Mouse (Mus musculus) G1E-ER4 (cell line): ENCODE results near the gene Gm20715. TPM values are rescaled to one million over a fixed set of nuclear protein-coding genes. Genes with fewer than 3 reads are reported as not detected.

ENCODE experiments used
- GATA1 ChIP-seq: IDR thresholded peaks from one replicate; pipeline ENCODE4 v1.8.0; 2012; ENCODE audit warnings: low read length, inconsistent platforms
- polyA plus RNA-seq: library from polyadenylated mRNA; stranded (reverse); fragments of >175 nt; gene quantifications from 2 replicates; pipeline ENCODE4 v1.2.3, GENCODE M21; 2012

Gene Gm20715
- not detected in 2 replicates for polyA plus RNA-seq

DNA sequence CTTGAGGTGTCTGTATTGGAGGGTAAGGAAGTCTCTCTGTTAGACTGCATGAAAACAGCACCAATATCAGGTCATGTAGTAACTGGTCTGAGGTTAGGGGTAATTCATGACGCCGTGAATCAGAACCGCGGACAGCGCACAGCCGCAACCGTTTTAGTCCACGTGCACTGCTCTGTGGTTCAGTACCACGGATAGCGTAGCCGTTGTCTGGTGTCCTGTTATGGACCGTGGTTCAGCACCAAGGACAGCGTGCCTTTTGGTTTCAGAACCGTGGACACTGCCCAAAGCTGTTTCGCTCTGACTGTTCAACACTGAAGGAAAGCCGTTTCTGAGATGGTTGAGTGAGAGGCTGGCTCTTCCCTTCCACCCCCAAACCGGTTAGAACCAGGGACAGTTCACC is at the start of gene Gm20715:
Gene Gm20715, plus strand, starts transcription at position 235 of the 400 bp plus-strand sequence.
- no peak for TF ChIP-seq GATA1

DNA sequence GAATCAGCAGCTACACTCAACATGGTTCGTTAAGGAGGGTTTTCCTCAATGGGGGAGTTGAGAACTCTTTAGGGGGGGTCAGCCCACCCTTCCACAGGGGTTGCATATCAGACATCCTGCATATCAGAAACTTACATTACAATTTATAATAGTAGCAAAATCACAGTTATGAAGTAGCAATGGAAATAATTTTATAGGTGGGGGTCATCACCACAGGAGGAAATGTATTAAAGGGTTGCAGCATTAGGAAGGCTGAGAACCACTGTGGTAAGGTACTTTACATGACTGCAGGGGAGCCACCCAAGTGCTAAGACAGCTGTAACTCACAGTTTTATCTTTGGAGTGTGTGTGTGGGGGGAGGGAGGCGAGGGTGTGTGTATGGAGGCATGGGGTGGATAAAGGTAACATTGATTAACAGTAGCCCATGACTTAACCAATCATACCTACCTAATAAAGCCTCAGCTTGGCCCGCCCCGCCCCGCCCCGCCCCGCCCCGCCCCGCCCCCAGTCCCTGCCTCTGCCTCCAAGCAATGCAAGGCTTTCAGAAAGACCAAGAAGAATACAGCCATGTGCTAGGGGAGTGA is 49.5 kb upstream of the Gm20715 start:
- TF ChIP-seq GATA1, result no peak

DNA sequence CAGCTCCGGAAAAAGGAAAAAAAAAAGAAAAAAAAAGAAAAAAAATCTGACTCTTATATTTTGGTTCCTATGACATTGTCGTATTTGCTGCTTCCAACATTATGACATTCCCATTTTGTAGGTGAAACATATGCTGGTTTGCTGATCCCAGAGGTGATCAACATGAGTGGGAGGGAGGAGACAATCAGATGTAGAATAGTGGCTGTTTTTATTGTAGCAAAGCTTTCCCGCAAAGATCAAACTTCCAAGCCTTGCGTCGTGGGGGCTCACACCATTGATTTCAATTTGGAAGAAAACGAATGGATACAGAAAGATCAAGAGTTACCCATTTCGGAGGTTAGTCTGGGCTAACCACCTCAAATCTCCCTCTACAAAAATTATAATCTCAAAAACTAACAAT is 48.3 kb upstream of the Gm20715 start:
- TF ChIP-seq GATA1, result no peak

DNA sequence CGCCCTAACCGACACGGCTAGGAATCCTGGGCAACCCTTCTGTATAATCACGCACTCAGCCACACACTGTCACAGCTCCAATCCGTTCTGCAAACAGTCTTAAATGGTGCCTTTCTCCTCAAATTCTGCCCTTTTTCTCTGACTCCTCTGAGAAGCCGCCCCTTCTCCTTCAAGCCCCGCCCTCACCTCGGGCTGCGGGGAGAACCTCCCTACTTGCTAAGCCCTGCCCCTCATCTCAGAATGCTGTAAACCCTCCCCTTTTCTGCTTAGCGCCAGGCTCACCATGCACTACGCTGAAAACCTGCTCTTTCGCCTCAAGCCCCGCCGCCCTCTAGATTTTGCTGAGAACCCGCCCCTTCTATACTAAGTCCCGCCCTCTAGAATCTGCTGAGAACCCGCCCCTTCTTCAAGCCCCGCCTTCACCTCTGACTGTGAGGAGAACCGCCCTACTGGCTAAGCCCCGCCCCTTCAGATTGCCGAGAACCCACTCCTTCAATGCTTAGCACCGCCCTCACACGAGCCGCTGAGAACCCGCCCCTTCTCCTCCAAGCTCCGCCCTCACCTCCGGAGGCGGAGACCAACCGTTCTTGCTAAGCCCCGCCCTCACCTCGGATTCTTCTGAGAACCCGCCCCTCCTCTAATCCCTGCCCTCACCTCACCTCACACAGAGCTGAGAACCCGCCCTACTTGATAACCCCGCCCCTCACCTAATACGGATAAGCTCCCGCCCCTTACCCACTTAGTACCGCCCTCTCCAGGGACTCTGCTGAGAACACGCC is 47.6 kb upstream of the Gm20715 start:
- TF ChIP-seq GATA1, result no peak

DNA sequence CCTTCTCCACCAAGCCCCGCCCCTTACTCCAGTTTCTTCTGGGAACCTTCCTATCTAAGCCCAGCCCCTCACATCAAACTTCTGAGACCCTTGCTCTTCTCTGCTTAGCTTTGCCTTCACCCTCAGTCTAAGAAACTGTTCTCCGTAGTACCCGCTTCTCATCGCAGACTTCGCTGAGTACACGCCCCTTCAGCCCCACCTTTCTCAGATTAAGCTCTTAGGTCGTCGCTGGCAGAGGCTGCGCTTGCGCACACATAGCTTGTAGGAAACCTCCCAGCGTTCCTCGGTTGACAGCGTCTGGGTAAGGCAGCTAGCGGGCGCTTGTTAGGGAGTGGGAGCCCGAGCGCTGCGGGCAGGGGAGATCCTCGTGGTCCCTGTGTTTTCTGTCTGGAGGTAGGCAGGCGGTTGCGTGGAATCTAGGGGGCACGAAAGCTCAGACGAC is 47.0 kb upstream of the Gm20715 start, which contains the start of gene Zfp78:
Gene Zfp78, plus strand, starts transcription at position 234 of the 442 bp plus-strand sequence.
- TF ChIP-seq GATA1, result no peak

DNA sequence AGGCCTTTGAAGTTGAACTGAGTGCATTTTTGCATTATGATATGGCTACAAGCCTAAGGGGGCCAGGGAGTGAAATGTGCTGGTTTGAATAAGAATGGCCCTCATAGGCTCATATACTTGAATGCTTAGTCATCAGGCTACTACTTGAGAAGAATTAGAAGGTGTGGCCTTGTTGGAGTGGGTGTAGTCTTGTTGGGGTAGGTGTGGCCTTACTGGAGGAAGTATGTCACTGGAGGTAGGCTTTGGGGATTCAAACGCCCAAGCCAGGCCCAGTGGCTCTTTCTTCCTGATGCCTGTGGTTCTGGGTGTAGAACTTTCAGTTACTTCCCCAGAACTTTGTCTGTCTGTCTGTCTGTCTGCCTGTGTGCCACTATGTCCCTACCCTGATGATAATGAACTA is 45.3 kb upstream of the Gm20715 start:
- TF ChIP-seq GATA1, result no peak

DNA sequence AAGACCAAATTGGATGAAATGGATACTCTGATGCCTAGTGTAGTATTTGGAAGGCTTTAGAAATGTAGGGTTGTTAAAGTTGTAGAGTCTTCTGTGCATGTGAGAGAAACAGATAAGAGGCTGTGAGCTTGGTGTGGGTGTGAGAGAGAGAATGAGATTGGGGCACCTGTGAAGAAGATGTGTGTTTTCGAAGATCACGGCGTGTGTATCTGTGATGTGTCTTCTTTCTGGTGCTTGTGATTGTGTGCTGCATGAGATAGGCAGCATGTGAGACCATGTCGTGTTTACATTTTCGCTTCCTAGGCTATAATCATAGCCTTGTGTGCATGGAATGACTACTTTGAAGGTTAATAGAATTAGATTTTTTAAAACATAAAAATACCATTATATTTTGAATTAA is 42.9 kb upstream of the Gm20715 start:
- TF ChIP-seq GATA1, result no peak

DNA sequence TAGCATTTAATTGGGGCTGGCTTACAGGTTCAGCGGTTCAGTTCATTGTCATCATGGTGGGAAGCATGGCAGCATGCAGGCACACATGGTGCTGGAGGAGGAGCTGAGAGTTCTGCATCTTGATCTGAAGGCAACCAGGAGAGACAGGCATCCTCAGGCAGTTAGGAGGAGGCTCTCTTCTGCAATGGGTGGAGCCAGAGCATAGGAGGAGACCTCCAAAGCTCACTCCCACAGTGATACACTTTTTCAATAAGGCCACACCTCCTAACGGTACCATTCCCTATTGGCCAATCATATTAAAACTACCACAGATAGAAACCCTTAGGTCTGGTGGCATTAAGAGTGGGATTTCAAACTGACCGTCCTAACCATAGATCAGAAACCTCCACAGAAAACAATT is 40.6 kb upstream of the Gm20715 start:
- TF ChIP-seq GATA1, result no peak

DNA sequence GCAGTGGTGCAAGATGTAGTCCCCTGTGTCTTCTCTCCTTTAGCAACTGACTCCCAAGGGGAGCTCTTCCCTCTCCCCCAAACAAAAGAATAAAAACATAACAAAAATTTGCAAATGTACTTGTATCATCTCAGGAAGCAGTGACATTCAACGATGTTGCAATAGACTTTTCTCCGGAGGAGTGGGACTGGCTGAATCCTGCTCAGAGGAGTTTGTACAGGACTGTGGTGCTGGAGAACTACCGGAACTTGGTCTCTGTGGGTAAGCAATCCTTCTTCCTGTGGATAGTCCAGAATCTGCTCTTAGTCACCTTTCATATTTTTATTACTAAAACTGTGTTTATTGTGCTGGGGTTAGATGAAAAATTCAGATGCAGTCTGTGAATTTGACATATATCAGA is 37.1 kb upstream of the Gm20715 start:
- no peak for TF ChIP-seq GATA1

DNA sequence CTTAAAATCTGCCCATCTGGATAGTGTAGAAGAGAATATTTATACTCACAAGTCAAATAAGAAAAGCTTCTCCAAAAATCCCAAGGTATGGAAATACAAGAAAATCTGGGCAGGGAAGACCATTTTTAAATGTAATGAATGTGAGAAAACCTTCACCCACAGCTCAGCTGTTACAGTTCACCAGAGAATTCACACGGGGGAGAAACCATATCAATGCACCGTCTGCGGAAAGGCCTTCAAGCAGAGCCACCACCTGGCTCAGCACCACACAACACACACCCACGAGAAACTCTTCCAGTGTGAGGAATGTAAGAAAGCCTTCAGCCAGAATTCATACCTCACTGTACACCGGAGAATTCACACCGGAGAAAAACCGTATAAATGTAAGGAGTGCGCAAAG is 31.6 kb upstream of the Gm20715 start:
- TF ChIP-seq GATA1, result no peak

DNA sequence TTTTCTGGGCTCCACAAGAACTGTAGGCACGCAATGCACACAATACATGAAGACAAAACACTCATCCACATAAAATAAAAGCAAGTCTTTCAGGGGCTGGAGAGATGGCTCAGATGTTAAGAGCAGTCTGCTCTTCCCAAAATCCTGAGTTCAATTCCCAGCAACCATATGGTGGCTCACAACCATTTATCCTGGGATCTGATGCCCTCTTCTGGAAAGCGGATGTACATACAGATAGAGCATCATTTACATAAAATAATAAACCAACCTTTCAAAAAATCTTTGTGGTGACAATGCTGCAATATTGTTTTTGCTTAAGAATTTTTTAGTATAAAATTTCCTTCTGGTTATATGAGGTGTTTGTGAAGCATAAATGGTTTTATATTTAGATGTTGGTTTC is 28.6 kb upstream of the Gm20715 start:
- no peak for TF ChIP-seq GATA1

DNA sequence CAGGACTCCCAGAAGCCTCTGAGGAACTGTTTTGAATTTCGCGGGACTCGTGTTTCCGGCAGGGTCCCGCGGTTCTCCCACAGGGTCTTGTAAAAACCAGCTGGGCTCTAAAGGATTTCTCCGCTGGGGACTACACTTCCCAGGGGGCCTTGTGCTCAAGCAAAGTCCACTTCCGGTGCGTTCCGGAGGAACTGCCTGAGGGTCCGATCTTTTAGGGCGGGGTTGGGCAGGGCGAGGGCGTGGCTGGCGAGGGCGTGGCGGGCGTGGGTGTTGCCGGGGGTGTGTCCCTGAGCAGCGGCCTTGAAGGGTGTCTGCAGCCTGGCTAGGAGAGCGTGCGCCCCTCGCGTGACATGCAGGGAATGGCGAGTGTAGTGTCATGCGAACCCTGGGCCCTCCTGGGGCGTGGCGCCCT is 27.0 kb upstream of the Gm20715 start, which contains the start of gene Zfp28:
Gene Zfp28, plus strand, starts transcription at position 252 of the 412 bp plus-strand sequence.
- TF ChIP-seq GATA1, result no peak

DNA sequence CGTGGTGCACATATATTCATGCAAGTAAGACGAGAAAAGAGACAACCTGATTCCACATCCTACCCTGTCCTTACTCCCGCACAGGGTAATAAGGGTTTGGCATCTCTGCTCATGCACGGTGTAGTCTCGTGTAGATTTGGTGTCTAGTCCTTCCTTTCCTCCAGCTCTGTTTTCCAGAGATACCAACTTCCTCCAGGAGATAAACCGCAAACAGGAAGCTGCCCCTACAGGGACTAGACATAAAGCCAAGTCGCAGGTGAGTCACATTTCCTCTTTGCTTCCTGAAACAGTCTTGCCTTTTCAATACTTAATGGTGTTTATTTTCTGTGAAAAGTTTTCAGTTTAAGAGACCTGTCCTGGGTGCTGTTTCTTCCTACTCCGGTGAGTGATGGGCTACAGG is 26.1 kb upstream of the Gm20715 start:
- TF ChIP-seq GATA1, result no peak

DNA sequence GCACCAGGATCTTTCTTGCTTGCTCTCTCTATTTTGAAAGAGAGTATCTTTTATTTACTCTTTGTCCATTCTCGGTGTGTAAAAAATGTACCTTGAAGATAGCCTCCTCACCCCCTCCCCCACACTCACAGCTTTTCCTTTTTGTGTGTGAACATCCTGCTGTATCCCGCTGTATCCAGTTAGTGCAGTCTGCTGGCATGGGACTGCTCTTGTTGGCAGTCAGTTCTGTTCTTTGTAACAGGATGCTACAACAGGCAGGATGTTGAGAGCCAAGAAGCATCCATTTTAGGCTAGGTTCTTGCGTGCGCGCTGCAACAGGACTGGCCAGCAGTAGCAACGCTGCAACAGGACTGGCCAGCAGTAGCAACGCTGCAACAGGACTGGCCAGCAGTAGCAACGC is 23.1 kb upstream of the Gm20715 start:
- TF ChIP-seq GATA1, result no peak

DNA sequence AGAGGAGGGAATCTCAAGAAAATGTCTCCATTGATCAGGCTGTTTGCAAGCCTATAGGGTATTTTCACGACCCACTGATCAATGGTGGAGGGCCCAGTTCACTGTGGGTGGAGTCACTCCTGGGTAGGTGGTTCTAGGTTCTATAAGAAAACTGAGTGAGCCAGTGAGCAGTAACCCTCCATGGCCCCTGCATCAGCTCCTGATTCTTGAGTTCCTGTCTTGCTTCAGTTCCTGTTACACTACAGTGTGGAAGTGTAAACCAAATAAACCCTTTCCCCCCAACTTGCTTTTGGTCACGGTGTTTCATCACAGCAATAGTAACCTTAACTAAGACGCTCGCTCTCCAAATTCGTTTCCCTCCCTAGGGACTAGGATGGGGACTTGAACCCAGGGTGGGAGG is 21.1 kb upstream of the Gm20715 start:
- no peak for TF ChIP-seq GATA1

DNA sequence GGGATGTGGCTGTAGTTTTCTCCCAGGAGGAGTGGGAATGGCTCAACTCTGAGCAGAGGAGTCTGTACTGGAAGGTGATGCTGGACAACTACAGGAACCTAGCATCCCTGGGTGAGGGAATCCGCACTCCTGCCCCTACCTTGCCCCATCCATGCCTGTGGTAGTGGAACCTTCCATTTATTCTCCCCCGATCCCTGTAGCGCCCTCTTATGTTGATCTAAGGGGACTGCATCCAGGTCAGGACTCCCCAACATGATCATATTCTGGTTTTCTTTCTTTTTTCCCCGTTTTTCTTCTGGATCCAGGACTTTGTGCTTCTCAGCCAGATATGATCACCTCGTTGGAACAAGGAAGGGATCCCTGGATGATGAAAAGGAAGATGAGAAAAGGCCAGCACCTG is 20.6 kb upstream of the Gm20715 start:
- no peak for TF ChIP-seq GATA1
